Mouse (Mus musculus) erythroblast, embryonic 14.5 days (primary cell): Measurements from ENCODE around the gene Axin2. TPM values are rescaled to one million over a fixed set of nuclear protein-coding genes. Genes with fewer than 3 reads are reported as not detected.

Source experiments
- H3K27me3 ChIP-seq: 2 replicates; pipeline ENCODE4 v1.6.1; 2012; ENCODE audit warnings: inconsistent platforms; ENCODE audit not compliant: control insufficient read depth
- H3K36me3 ChIP-seq: 2 replicates; pipeline ENCODE4 v1.6.1; 2012; ENCODE audit warnings: mild to moderate bottlenecking, inconsistent platforms; ENCODE audit not compliant: control insufficient read depth
- H3K4me1 ChIP-seq: 2 replicates; pipeline ENCODE4 v1.6.1; 2012; ENCODE audit warnings: inconsistent platforms; ENCODE audit not compliant: control insufficient read depth
- H3K4me3 ChIP-seq: replicated peaks from 2 replicates; pipeline ENCODE3; 2012; ENCODE audit warnings: moderate library complexity, mild to moderate bottlenecking, inconsistent platforms
- H3K9me3 ChIP-seq: 2 replicates; pipeline ENCODE4 v1.6.1; 2012; ENCODE audit warnings: low read length, inconsistent platforms, mixed read lengths; ENCODE audit not compliant: control insufficient read depth
- GATA1 ChIP-seq: IDR thresholded peaks from 2 replicates; pipeline ENCODE4 v1.6.1; 2012; ENCODE audit warnings: low read length, inconsistent platforms, mixed read lengths
- TAL1 ChIP-seq: IDR thresholded peaks from 3 replicates; pipeline ENCODE4 v1.6.1; 2012; ENCODE audit warnings: low read length, inconsistent platforms, mixed read lengths
- polyA plus RNA-seq: library from polyadenylated mRNA; stranded (reverse); fragments of >175 nt; gene quantifications from 2 replicates; pipeline ENCODE4 v1.2.3, GENCODE M21; 2012

Axin2 gene
- polyA plus RNA-seq, 1 experiment: 0.03 TPM

GRCm38 (mm10) chr11:108948931-108949330, 28.8 kb downstream of the Axin2 start:
- H3K4me1 ChIP-seq: no peaks in the 10 kb centered on the region
- peaks cover 5% of the 10 kb centered on the region; the same call in 1 of the 2 replicates for H3K9me3 ChIP-seq
- peaks cover 3% of the 10 kb centered on the region; the same call in 1 of the 2 replicates for H3K36me3 ChIP-seq
- no peaks in the 10 kb centered on the region for H3K27me3 ChIP-seq
- no peak overlapping the region for H3K4me3 ChIP-seq
- TF ChIP-seq GATA1: no peak
- TF ChIP-seq TAL1: no peak

DNA sequence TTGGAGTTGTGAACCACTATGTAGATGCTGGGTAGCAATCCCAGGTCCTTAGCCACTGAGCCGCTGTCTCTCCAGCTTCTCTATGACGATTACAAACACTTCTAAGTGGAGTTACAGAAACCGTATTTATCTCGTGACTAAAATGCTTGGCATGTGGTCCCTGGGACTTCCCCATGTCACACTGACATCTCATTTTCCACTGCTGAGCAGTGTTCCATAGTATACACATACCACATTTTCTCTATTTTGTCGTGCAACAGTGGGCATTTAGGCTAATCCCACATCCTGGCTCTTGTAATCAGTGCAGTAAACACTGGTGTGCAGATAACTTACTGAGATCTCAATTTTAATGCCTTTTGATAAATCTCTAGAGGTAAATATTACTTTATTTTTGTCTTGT, 32.2 kb downstream of the Axin2 start:
- Histone ChIP-seq H3K36me3 (no peaks in the 10 kb centered on the region), H3K27me3 (no peaks in the 10 kb centered on the region), H3K4me3 (no peak overlapping the region), H3K4me1 (no peaks in the 10 kb centered on the region), H3K9me3 (no peaks in the 10 kb centered on the region; the same call in 1 of the 2 replicates)
- TF ChIP-seq TAL1 (no peak), GATA1 (no peak)

DNA sequence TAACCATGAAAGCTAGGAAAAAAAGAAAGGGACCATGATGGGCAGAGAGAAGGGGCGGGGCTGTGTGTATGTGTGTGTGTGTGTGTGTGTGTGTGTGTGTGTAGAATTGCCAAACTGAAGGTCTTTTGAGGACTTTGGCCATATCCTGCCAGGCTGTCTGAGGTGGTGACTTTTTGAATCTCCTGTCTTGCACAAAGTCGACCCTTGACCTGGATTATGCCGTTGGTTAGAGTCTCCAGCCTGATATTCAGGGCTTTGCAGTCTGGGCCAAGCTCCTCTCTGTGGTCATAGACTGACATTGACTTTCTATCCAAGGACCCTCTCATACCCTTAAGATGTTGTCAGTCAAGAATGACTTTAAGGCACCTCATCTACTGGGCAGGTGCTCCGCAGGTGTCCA, 35.8 kb downstream of the Axin2 start:
- peaks cover 4% of the 10 kb centered on the region for H3K9me3 ChIP-seq
- H3K36me3 ChIP-seq: no peaks in the 10 kb centered on the region
- no peak overlapping the region for H3K4me3 ChIP-seq
- H3K27me3 ChIP-seq: no peaks in the 10 kb centered on the region
- TF ChIP-seq TAL1 (no peak), GATA1 (no peak)
- no peaks in the 10 kb centered on the region for H3K4me1 ChIP-seq

DNA sequence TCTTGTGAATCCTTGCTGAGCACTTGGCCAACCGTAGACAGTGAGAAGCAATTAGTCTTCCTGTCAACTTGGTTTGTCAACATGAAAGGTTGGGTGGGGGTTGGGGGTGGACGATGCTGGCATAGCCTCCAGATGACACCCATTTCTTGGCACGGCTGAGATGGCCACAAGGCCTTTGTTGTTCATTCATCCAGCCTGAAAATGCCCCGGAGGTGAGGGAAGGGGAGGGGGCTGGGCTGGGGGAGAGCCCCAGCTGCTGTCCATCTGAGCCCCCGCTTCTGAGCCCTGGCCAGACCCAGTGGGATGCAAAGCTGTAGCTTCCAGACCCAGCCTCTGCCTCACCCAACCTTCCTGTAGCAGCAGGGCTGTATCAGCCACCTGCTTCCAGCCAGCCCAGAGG, 38.2 kb downstream of the Axin2 start:
- TF ChIP-seq GATA1: no peak
- TF ChIP-seq TAL1: no peak
- H3K36me3 ChIP-seq: no peaks in the 10 kb centered on the region
- no peaks in the 10 kb centered on the region for H3K27me3 ChIP-seq
- H3K4me1 ChIP-seq: no peaks in the 10 kb centered on the region
- peaks cover 4% of the 10 kb centered on the region for H3K9me3 ChIP-seq
- H3K4me3 ChIP-seq: no peak overlapping the region

DNA sequence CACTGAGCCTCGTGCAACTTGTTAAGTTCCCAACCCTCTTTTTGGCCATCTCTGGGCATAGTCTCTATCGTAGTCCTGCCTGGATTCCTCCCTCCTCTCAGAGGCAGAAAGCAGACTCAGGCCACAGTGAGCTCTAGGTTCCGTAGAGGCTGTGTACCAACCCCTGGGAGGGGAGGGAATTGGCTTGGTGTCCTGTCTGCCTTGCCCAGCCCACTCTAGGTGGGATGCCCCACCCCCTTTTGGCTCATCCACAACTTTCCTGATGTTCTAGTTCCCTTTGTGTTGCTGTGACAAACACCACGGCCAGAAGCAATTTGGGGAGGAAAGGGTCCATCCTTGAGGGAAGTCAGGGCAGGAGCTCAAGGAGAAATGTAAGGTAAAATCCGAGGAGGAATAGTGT, 39.0 kb downstream of the Axin2 start:
- H3K9me3 ChIP-seq: peaks cover 4% of the 10 kb centered on the region
- TF ChIP-seq GATA1 (no peak), TAL1 (no peak)
- H3K4me3 ChIP-seq: no peak overlapping the region
- H3K36me3 ChIP-seq: no peaks in the 10 kb centered on the region
- no peaks in the 10 kb centered on the region for H3K4me1 ChIP-seq
- H3K27me3 ChIP-seq: no peaks in the 10 kb centered on the region

GRCm38 (mm10) chr11:108961651-108962065, 41.5 kb downstream of the Axin2 start:
- Histone ChIP-seq H3K4me1 (no peaks in the 10 kb centered on the region), H3K9me3 (peaks cover 4% of the 10 kb centered on the region), H3K36me3 (no peaks in the 10 kb centered on the region), H3K4me3 (no peak overlapping the region), H3K27me3 (no peaks in the 10 kb centered on the region)
- TF ChIP-seq GATA1 (no peak), TAL1 (no peak)

DNA sequence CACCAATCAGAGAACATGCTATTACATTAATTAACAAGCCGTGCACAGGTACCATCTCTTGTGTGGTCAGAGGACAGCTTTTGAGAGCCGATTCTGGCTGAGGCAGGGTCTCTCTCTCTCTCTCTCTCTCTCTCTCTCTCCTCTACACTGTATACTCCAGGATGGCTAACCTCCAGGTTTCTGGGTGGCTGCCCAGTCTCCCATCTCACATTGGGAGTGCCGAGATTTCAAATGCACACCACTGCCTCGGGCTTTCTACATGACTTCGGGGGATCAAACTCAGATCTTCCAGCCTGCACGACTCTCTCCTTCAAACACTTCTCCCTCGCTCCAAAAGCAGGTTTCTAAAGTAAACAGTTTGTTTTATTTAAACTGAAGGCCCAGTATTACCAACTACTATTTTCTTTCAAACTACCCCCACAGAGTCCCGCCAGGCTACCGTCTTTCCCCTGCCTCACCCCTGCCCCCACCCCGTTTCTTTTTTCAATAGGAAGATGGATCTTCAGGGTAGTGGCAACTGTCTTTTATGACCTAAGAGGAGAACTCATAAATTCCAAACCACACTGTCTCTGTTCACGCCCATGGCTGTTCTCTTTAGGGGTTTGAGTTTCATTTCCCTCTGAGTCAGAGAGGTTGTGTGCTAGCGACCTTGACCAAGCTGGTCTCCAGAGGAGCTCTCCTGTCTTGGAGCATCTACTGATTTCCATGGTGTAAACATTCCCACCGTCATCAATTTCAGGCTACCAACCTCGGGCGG, 43.5 kb downstream of the Axin2 start:
- TF ChIP-seq TAL1 (no peak), GATA1 (no peak)
- H3K4me1 ChIP-seq: no peaks in the 10 kb centered on the region
- H3K4me3 ChIP-seq: no peak overlapping the region
- no peaks in the 10 kb centered on the region for H3K36me3 ChIP-seq
- peaks cover 4% of the 10 kb centered on the region for H3K9me3 ChIP-seq
- no peaks in the 10 kb centered on the region for H3K27me3 ChIP-seq

DNA sequence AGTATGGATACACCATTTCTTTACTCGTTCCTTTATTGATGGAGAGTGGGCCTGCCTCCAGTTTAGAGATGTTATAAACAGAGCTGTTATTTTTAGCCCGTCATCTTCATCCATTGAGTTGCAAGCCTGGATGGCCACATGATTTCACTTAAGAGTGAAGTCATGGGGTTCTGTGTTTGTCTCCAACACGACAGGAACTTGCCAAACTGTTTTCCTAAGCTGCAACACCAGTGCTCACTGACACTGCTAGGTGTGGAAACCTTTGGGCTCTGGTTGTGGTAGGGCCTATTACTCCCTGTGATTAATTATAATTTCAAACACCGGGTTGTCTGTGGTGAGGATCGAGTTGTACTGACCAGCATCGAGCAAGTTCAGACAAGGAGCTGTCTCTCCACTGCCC, 45.6 kb downstream of the Axin2 start:
- H3K27me3 ChIP-seq: no peaks in the 10 kb centered on the region
- no peak overlapping the region for H3K4me3 ChIP-seq
- no peaks in the 10 kb centered on the region for H3K36me3 ChIP-seq
- H3K4me1 ChIP-seq: no peaks in the 10 kb centered on the region
- no peaks in the 10 kb centered on the region for H3K9me3 ChIP-seq
- TF ChIP-seq GATA1: no peak
- no peak for TF ChIP-seq TAL1

DNA sequence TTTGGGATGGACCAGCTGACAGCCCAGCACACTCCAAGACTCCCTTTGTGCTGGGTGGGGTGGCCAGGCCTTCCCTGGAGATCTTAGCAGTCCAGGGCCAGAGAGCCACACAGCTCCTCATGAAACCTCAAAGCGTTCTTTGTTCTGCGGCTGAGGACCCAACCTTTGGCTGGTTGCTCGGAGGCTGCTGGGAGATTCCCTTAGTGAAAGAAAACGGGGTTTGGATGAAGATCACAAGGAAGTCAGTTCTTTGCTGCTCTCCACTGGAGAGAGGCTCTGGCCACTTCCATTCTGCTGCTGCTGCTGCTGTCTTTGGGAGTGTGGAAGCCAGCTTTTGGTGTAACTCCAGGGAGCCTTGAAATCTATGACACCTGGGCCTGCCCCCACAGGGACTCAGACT, 53.3 kb downstream of the Axin2 start:
- Histone ChIP-seq H3K27me3 (no peaks in the 10 kb centered on the region), H3K4me3 (no peak overlapping the region), H3K4me1 (no peaks in the 10 kb centered on the region), H3K9me3 (peaks cover 6% of the 10 kb centered on the region; the same call in 1 of the 2 replicates), H3K36me3 (no peaks in the 10 kb centered on the region)
- TF ChIP-seq TAL1 (no peak), GATA1 (no peak)

GRCm38 (mm10) chr11:108973866-108974265, 53.7 kb downstream of the Axin2 start:
- no peaks in the 10 kb centered on the region for H3K36me3 ChIP-seq
- TF ChIP-seq GATA1 (no peak), TAL1 (no peak)
- no peak overlapping the region for H3K4me3 ChIP-seq
- no peaks in the 10 kb centered on the region for H3K27me3 ChIP-seq
- peaks cover 6% of the 10 kb centered on the region; the same call in 1 of the 2 replicates for H3K9me3 ChIP-seq
- no peaks in the 10 kb centered on the region for H3K4me1 ChIP-seq
